11 mouse cellular contexts compared by ENCODE assay signal in genomic region chr2:173044198-173044970, GRCm38 (mm10). TPM values are rescaled to one million over a fixed set of nuclear protein-coding genes. Genes with fewer than 3 reads are reported as not detected.
DNase-seq lines count a peak whose midpoint lies in the region; ATAC-seq and TF ChIP-seq lines count a peak whose summit lies in the region.
"Had no signal": no experiment of that assay in that cellular context is flagged by ENCODE, and none has a peak within 500 bp of the region (broad histone marks: within the 10 kb centered on the region; RNA-seq: fewer than 3 reads in every experiment).

No protein-coding gene starts in this region.

- H3K9ac ChIP-seq in heart, embryonic 15.5 days = no peak overlapping the region
- H3K9ac ChIP-seq: embryonic facial prominence, embryonic 15.5 days; hindbrain, embryonic 14.5 days; midbrain, embryonic 15.5 days had no signal

- peak; percentile 20; the same call in 1 of the 2 replicates for ATAC-seq in heart, embryonic 15.5 days (replicated peaks; ENCODE audit: insufficient number of reproducible peaks, insufficient read depth, low FRiP score, low read depth)
- ATAC-seq: midbrain, embryonic 15.5 days had no signal

- peak; percentile 25 for DNase-seq in ovary, adult 18-20 months (ENCODE audit: low spot score)
- DNase-seq in ovary, postnatal 10 days (ENCODE audit: low spot score) = no peak
- DNase-seq in gastrocnemius, adult 2 months = peak; percentile 92
- DNase-seq in skeletal muscle tissue, adult 2 months (ENCODE audit: low read depth, low spot score) = peak; percentile 95
- DNase-seq in limb, embryonic 10.5 days (ENCODE audit: low spot score) = no peak
- DNase-seq in cerebellum, adult 9-11 months = no peak
- DNase-seq in layer of hippocampus, postnatal 36 days = no peak

- 60% methylated on average over 18 of the region's 18 CpGs for WGBS in heart, embryonic 15.5 days
- WGBS in limb, embryonic 10.5 days = 83% methylated on average over 18 of the region's 18 CpGs

- H3K4me1 ChIP-seq in heart, embryonic 15.5 days (replicated peaks) = peaks cover 53% of the 10 kb centered on the region
- peaks cover 34% of the 10 kb centered on the region for H3K4me1 ChIP-seq in limb, embryonic 10.5 days
- H3K4me1 ChIP-seq: midbrain, embryonic 15.5 days had no signal

- peak overlapping the region; percentile 45 for H3K4me3 ChIP-seq in gastrocnemius, adult 2 months
- no peak overlapping the region for H3K4me3 ChIP-seq in heart, embryonic 15.5 days
- no peak overlapping the region for H3K4me3 ChIP-seq in limb, embryonic 10.5 days
- H3K4me3 ChIP-seq: embryonic facial prominence, embryonic 15.5 days; midbrain, embryonic 15.5 days had no signal

- no peaks in the 10 kb centered on the region for H3K9me3 ChIP-seq in heart, embryonic 15.5 days (replicated peaks)
- H3K9me3 ChIP-seq in limb, embryonic 10.5 days (replicated peaks) = no peaks in the 10 kb centered on the region
- H3K9me3 ChIP-seq: embryonic facial prominence, embryonic 15.5 days; midbrain, embryonic 15.5 days had no signal

- H3K27me3 ChIP-seq in heart, embryonic 15.5 days = no peaks in the 10 kb centered on the region
- H3K27me3 ChIP-seq in limb, embryonic 10.5 days (ENCODE audit: low read depth, poor library complexity, severe bottlenecking) = no peaks in the 10 kb centered on the region
- H3K27me3 ChIP-seq: embryonic facial prominence, embryonic 15.5 days; midbrain, embryonic 15.5 days had no signal

- peak overlapping the region; percentile 98 for H3K27ac ChIP-seq in gastrocnemius, adult 2 months
- H3K27ac ChIP-seq in heart, embryonic 15.5 days = peak overlapping the region; percentile 62
- no peak overlapping the region for H3K27ac ChIP-seq in limb, embryonic 10.5 days
- H3K27ac ChIP-seq: embryonic facial prominence, embryonic 15.5 days; hindbrain, embryonic 14.5 days; midbrain, embryonic 15.5 days had no signal

- intact Hi-C loops in gastrocnemius, adult 2 months (cut with DNase I) = loop anchor here (2.0 kb wide), 1 partner anchor 16 kb away; no protein-coding TSS in a partner anchor

- H3K36me3 ChIP-seq in heart, embryonic 15.5 days = no peaks in the 10 kb centered on the region
- no peaks in the 10 kb centered on the region for H3K36me3 ChIP-seq in limb, embryonic 10.5 days
- H3K36me3 ChIP-seq: embryonic facial prominence, embryonic 15.5 days; midbrain, embryonic 15.5 days had no signal

- peak; percentile 46 for TF ChIP-seq CTCF in gastrocnemius, adult 2 months (IDR thresholded peaks at IDR 0.05)

- no peak overlapping the region for H3K4me2 ChIP-seq in heart, embryonic 15.5 days
- H3K4me2 ChIP-seq: embryonic facial prominence, embryonic 15.5 days; hindbrain, embryonic 14.5 days; midbrain, embryonic 15.5 days had no signal

RNA-seq across cellular contexts. Expression of gene Rbm38, which starts 24.1 kb away (rescaled TPM):
- 100 to 1,000 TPM; 181 to 246 TPM for total RNA-seq in gastrocnemius, adult 2 months (2021)
- polyA plus RNA-seq in heart, embryonic 15.5 days (2015; fragmentation: Nextera tagmentation; extraction: Ambion mirVana) = 108 and 120 TPM in 2 replicates
- 74.1 and 97.5 TPM in 2 replicates for polyA plus RNA-seq in limb, embryonic 10.5 days (2016; fragmentation: Nextera tagmentation; extraction: Ambion mirVana)
- 1 to 10 TPM; 3.8 to 4.6 TPM for total RNA-seq in layer of hippocampus, postnatal 36 days (2021)

RNA-seq across cellular contexts. Expression of gene Rae1, which starts 44.5 kb away (rescaled TPM):
- total RNA-seq in gastrocnemius, adult 2 months (2021) = 10 to 100 TPM; 12.4 to 14.4 TPM
- 84.8 and 96.2 TPM in 2 replicates for polyA plus RNA-seq in heart, embryonic 15.5 days (2015; fragmentation: Nextera tagmentation; extraction: Ambion mirVana)
- polyA plus RNA-seq in limb, embryonic 10.5 days (2016; fragmentation: Nextera tagmentation; extraction: Ambion mirVana) = 179 and 196 TPM in 2 replicates
- total RNA-seq in layer of hippocampus, postnatal 36 days (2021) = 10 to 100 TPM; 72.9 to 77.0 TPM

Comparison
In these comparisons a context has a peak if more than half of its experiments do, and no peak if none do; other contexts are left out.
1. DNase-seq: peak in ovary, adult 18-20 months (single experiment), gastrocnemius, adult 2 months (single experiment) and skeletal muscle tissue, adult 2 months (single experiment); none in ovary, postnatal 10 days (single experiment), limb, embryonic 10.5 days (single experiment), cerebellum, adult 9-11 months (single experiment) and layer of hippocampus, postnatal 36 days (0 of 2).
2. RNA of gene Rbm38, which starts 24.1 kb away (total RNA-seq): 181 to 246 TPM in gastrocnemius, adult 2 months; 3.8 to 4.6 TPM in layer of hippocampus, postnatal 36 days; every median in the first group is over 10 times any median in the second.
3. RNA of gene Rae1, which starts 44.5 kb away (total RNA-seq): 72.9 to 77.0 TPM in layer of hippocampus, postnatal 36 days; 12.4 to 14.4 TPM in gastrocnemius, adult 2 months; every median in the first group is over 4 times any median in the second.